Mouse (Mus musculus) lung, adult 10 weeks (tissue): ENCODE measurements around the gene Rarres1. TPM values are rescaled to one million over a fixed set of nuclear protein-coding genes. Genes with fewer than 3 reads are reported as not detected.

ENCODE experiments used
- polyA plus RNA-seq: library from polyadenylated mRNA; stranded (reverse); fragments of 350-450 nt; fragmentation: Illumina TruSeq; extraction: RNeasy Lipid Tissue Mini Kit (QIAGEN cat#74804); gene quantifications from one replicate; pipeline ENCODE4 v1.2.3, GENCODE M21; 2014; ENCODE audit warnings: low read depth, low replicate concordance; ENCODE audit not compliant: insufficient read depth

Rarres1 gene
- 2.6 TPM for polyA plus RNA-seq

DNA sequence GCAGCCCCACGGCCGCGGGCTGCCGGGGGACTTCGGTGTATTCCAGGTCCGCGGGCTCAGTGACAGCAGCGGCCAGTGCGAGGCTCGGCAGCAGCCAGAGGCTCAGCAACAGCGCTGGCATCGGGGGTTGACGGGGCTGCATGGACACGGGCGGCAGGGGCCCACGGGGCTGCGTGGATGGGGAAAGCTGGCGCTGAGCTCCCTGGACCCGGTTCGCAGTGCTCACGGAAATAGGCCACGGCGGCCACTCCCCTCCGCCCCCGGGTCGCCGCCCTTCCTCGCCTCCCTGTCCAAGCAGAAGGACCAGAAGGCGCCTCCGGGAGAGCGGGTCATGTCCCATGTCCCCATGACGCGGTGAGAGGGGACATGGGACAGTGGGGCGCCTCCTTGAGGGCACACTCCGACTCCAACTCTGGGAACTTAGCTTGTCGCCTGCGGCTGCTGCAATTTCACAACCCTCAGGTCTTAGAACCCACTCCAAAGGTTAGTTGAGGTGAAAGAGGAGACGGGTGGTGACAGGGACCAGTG lies at the start of gene Rarres1:
Rarres1 (minus strand) TSS at position 250 of the 528 bp plus-strand sequence.

DNA sequence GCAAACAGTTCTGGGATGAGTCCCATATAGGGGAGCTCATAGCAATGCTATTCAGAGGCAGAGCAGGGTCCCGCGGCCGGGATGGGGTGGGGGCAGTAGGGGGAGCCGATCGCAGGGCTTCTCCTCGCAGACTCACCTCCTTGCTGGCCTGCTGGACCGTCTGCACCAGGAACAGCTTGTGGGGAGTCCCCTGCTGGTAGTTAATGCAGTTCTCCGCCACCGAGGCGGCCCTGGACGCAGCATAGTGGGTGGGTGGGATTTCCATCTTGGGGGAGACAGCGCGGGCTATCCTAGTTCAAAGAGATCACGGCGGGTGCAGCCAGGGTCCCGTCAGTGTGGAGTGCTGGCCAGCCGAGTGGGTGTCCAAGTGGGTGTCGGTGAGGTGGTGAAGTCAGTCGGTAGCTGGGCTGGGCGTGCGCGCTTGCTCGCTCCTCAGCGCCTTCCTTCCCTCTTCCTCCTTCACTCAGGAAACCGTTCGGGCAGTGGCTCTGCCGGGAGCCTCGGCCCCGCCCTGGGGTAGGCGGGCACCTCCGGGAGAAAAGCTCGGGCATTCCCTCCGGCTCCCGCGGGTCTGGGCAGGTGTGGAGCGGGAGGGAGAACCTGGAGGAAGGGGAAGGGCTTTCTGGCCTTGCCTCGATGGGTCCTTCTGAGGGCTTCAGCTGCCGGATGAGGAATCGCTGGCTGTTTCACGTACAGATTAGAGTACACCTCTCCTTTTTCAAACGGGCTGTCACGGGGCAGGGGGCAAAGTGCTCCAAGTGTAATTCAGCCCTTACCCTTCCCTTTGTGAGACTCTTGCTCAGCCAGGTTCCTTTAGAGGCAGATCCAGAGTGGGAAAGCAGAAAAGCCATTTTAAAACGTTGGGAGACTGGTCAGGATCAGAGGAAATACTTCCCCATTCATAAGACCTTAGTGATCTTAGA lies 51.6 kb downstream of the Rarres1 start, which contains the start of gene Lxn:
Lxn (minus strand) TSS at position 477 of the 923 bp plus-strand sequence.

GRCm38 (mm10) chr3:67429999-67430380 lies 85.3 kb downstream of the Rarres1 start, which contains the start of gene Gfm1:
TSS of gene Gfm1 (plus strand) at chr3:67430096.

Other genes with a start within 250 kb of the Rarres1 start
- gene Mlf1, start 141.4 kb downstream of the Rarres1 start, polyA plus RNA-seq: 32.3 TPM
- not detected for gene Gm17402, start 140.4 kb downstream of the Rarres1 start, polyA plus RNA-seq
- 22.5 TPM for gene Gfm1, start 85.4 kb downstream of the Rarres1 start, polyA plus RNA-seq
- 44.6 TPM for gene Lxn, start 51.6 kb downstream of the Rarres1 start, polyA plus RNA-seq
- gene Mfsd1, start 67.2 kb upstream of the Rarres1 start, polyA plus RNA-seq: 33.3 TPM